Mouse (Mus musculus): ENCODE measurements around the gene Shisa2. TPM values are rescaled to one million over a fixed set of nuclear protein-coding genes. Genes with fewer than 3 reads are reported as not detected.

The Shisa2 gene
- polyA plus RNA-seq, 1 experiment, result 3.2 TPM

DNA sequence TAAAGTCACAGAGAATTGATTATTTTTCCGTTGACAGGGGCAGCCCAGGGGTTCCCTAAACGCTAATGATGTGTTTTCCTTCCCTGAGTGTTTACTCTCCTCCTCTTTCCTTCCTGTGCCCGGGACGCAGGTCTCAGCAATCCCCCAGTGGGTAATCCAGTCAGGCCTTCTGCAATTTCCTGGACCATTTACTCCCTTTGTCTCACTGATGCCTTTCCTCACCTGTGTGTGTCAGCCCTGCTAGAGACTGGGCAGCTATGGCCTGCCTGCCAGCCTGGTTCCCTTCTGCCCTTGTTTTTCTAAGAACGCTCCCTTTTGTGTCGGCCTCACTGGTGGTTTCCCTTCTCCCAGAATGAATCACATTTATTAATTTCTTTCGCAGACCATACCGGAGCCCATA, 49.4 kb downstream of the Shisa2 start:
- Histone ChIP-seq H3K36me3 (ENCODE audit: control insufficient read depth, insufficient read depth, low read length) (no peaks in the 10 kb centered on the region), H3K4me1 (ENCODE audit: control insufficient read depth, insufficient read depth, low read length) (no peaks in the 10 kb centered on the region), H3K27ac (ENCODE audit: insufficient read depth, low read depth, low read length) (no peak overlapping the region), H3K27me3 (replicated peaks; ENCODE audit: control insufficient read depth, insufficient read depth, low read length) (no peaks in the 10 kb centered on the region), H3K4me3 (ENCODE audit: insufficient read depth, low read depth, low read length) (no peak overlapping the region)
- DNase-seq, result no peak
- TF ChIP-seq POLR2A (IDR thresholded peaks at IDR 0.05; ENCODE audit: low read depth, low read length) (no peak), CTCF (conservative IDR thresholded peaks at IDR 0.05; ENCODE audit: insufficient read depth, insufficient read length, low read depth, low read length) (no peak)
- 28% methylated on average over 8 of the region's 8 CpGs for WGBS

GRCm38 (mm10) chr14:59675330-59675729, 50.2 kb downstream of the Shisa2 start:
- no peak overlapping the region for H3K27ac ChIP-seq (ENCODE audit: insufficient read depth, low read depth, low read length)
- WGBS, result 71% methylated on average over 4 of the region's 4 CpGs
- no peaks in the 10 kb centered on the region for H3K27me3 ChIP-seq (replicated peaks; ENCODE audit: control insufficient read depth, insufficient read depth, low read length)
- DNase-seq, result no peak
- no peak overlapping the region for H3K4me3 ChIP-seq (ENCODE audit: insufficient read depth, low read depth, low read length)
- no peaks in the 10 kb centered on the region for H3K4me1 ChIP-seq (ENCODE audit: control insufficient read depth, insufficient read depth, low read length)
- TF ChIP-seq CTCF (conservative IDR thresholded peaks at IDR 0.05; ENCODE audit: insufficient read depth, insufficient read length, low read depth, low read length), result no peak
- no peak for TF ChIP-seq POLR2A (IDR thresholded peaks at IDR 0.05; ENCODE audit: low read depth, low read length)
- no peaks in the 10 kb centered on the region for H3K36me3 ChIP-seq (ENCODE audit: control insufficient read depth, insufficient read depth, low read length)

GRCm38 (mm10) chr14:59677598-59678003, 52.5 kb downstream of the Shisa2 start:
- DNase-seq, result no peak

More at GRCm38 (mm10) chr14:59677598-59678003, 52.5 kb downstream of the Shisa2 start:
- H3K27me3 ChIP-seq (replicated peaks; ENCODE audit: control insufficient read depth, insufficient read depth, low read length), result no peaks in the 10 kb centered on the region
- no peak overlapping the region for H3K4me3 ChIP-seq (ENCODE audit: insufficient read depth, low read depth, low read length)
- 40% methylated on average over 7 of the region's 7 CpGs for WGBS
- no peak overlapping the region for H3K27ac ChIP-seq (ENCODE audit: insufficient read depth, low read depth, low read length)
- H3K36me3 ChIP-seq (ENCODE audit: control insufficient read depth, insufficient read depth, low read length), result no peaks in the 10 kb centered on the region
- H3K4me1 ChIP-seq (ENCODE audit: control insufficient read depth, insufficient read depth, low read length), result no peaks in the 10 kb centered on the region
- TF ChIP-seq CTCF (conservative IDR thresholded peaks at IDR 0.05; ENCODE audit: insufficient read depth, insufficient read length, low read depth, low read length), result no peak
- no peak for TF ChIP-seq POLR2A (IDR thresholded peaks at IDR 0.05; ENCODE audit: low read depth, low read length)

Other genes with a start within 250 kb of the Shisa2 start
- gene Phf11c, start 229.9 kb upstream of the Shisa2 start, polyA plus RNA-seq (2012; rRNA removed), result 0.52 and 0.77 TPM in 2 replicates
- 4.9 and 5.5 TPM in 2 replicates for gene Setdb2, start 184.4 kb upstream of the Shisa2 start, polyA plus RNA-seq (2012; rRNA removed)
- 19.9 and 24.6 TPM in 2 replicates for gene Cab39l, start 184.3 kb upstream of the Shisa2 start, polyA plus RNA-seq (2012; rRNA removed)
- 6.1 and 10.8 TPM in 2 replicates for gene Cdadc1, start 27.3 kb upstream of the Shisa2 start, polyA plus RNA-seq (2012; rRNA removed)

Measured in kidney, adult 2 months (tissue).